Mouse (Mus musculus): Measurements from ENCODE around the gene Dgki. TPM values are rescaled to one million over a fixed set of nuclear protein-coding genes. Genes with fewer than 3 reads are reported as not detected.
"Not testable (repeated sequence)": the region's sequence is repeated elsewhere in the genome, so short reads cannot be mapped to it uniquely, and the experiment has no call there.

Gene Dgki
- total and polyA plus RNA-seq, 3 experiments, result 0.04 to 0.18 (median 0.08) TPM

GRCm38 (mm10) chr6:37113048-37113447 is 186.9 kb downstream of the Dgki start:
- H3K27ac ChIP-seq, result no peak overlapping the region
- DNase-seq, result no peak
- intact Hi-C loops (cut with DNase I), result no loop called here
- no peak overlapping the region for H3K9ac ChIP-seq (ENCODE audit: low read depth, low read length)
- no peak for TF ChIP-seq EP300 (IDR thresholded peaks at IDR 0.05; ENCODE audit: insufficient read depth, low read depth, low read length)
- TF ChIP-seq CTCF (IDR thresholded peaks at IDR 0.05), result no peak
- TF ChIP-seq POLR2A (IDR thresholded peaks at IDR 0.05; ENCODE audit: insufficient read depth, low read depth, low read length), result no peak
- 87% methylated on average over 4 of the region's 4 CpGs for WGBS
- H3K4me1 ChIP-seq (ENCODE audit: control insufficient read depth, insufficient read depth, low read length), result no peaks in the 10 kb centered on the region
- no peaks in the 10 kb centered on the region for H3K36me3 ChIP-seq (ENCODE audit: control insufficient read depth, insufficient read depth, low read length)
- H3K4me3 ChIP-seq, result no peak overlapping the region
- H3K27me3 ChIP-seq (ENCODE audit: control insufficient read depth, insufficient read depth, low read length), result no peaks in the 10 kb centered on the region
- no peaks in the 10 kb centered on the region for H3K79me2 ChIP-seq (replicated peaks; ENCODE audit: control insufficient read depth, insufficient read depth, low read length)

DNA sequence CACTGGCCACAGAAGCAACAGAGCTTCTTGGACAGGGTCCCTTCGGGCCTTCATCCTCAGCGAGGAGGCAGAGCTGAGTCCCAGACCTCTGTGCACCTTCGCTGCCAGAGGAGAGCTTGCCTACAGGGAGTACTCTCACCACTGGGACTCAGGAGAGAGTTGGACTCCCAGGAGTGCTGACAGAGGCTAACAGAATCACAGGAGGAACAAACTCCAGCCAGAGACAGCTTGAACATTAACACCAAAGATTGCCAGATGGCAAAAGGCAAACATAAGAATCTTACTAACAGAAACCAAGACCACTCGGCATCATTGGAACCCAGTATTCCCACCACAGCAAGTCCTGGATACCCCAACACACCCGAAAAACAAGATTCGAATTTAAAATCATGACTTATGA is 193.7 kb downstream of the Dgki start:
- H3K9ac ChIP-seq (ENCODE audit: low read depth, low read length); H3K36me3 ChIP-seq (ENCODE audit: control insufficient read depth, insufficient read depth, low read length); H3K4me1 ChIP-seq (ENCODE audit: control insufficient read depth, insufficient read depth, low read length); H3K27me3 ChIP-seq (ENCODE audit: control insufficient read depth, insufficient read depth, low read length); DNase-seq; H3K79me2 ChIP-seq (replicated peaks; ENCODE audit: control insufficient read depth, insufficient read depth, low read length); H3K27ac ChIP-seq; H3K4me3 ChIP-seq; intact Hi-C loops (cut with DNase I): not testable (repeated sequence)
- WGBS, result 91% methylated on average over 6 of the region's 6 CpGs

GRCm38 (mm10) chr6:37100413-37100812 is 199.6 kb downstream of the Dgki start:
- intact Hi-C loops (cut with DNase I), result no loop called here

DNA sequence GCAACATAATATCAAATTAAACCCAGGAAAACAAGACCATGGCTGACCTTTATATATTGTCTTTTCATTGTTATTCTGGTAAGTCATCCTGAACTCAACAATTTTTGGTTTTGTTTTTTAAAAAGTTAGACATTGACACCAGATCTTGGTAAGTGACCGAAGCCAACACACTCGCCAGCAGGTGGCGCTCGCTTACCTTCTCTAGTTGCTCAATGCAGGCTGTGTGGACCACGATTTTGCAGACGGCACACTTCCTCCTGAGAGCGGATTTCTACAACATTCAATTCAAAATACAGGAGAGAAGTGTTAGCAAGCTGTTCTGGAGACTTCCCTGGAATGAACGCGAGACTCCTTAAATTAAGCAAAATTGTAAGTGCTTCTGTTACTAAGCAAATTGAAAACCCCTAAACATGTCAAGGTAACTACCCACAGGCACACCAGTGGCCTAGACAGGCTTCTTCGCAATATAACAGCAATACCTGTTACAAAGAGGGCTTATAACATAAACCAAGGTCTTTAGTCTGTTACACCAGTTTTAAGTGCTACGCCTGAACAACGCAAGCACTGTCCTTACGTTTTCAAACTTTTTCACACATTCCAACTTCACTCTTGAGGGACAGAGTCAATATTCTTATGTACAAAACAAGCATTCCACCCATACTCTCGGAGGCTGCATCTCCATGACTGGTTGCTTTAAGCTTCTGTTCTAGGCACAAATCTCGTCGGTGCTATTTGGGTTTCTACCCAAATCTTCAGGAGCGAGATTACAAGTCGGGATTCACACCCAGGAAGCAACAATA is 202.4 kb downstream of the Dgki start:
- intact Hi-C loops (cut with DNase I), result loop anchor here (1.0 kb wide), 2 partner anchors 254 to 351 kb away; no protein-coding TSS in a partner anchor
- H3K79me2 ChIP-seq (replicated peaks; ENCODE audit: control insufficient read depth, insufficient read depth, low read length), result no peaks in the 10 kb centered on the region
- DNase-seq, result peak; percentile 71 to 84
- WGBS, result 44% methylated on average over 18 of the region's 18 CpGs
- H3K36me3 ChIP-seq (ENCODE audit: control insufficient read depth, insufficient read depth, low read length), result no peaks in the 10 kb centered on the region
- no peak overlapping the region for H3K27ac ChIP-seq
- TF ChIP-seq CTCF (IDR thresholded peaks at IDR 0.05) (peak; percentile 95), POLR2A (IDR thresholded peaks at IDR 0.05; ENCODE audit: insufficient read depth, low read depth, low read length) (no peak), EP300 (IDR thresholded peaks at IDR 0.05; ENCODE audit: insufficient read depth, low read depth, low read length) (peak; percentile 60; the same call in 1 of the 2 replicates)
- H3K4me1 ChIP-seq (ENCODE audit: control insufficient read depth, insufficient read depth, low read length), result no peaks in the 10 kb centered on the region
- no peak overlapping the region for H3K4me3 ChIP-seq
- H3K27me3 ChIP-seq (ENCODE audit: control insufficient read depth, insufficient read depth, low read length), result no peaks in the 10 kb centered on the region
- no peak overlapping the region for H3K9ac ChIP-seq (ENCODE audit: low read depth, low read length)

More at GRCm38 (mm10) chr6:37100413-37100812, 199.6 kb downstream of the Dgki start:
- Histone ChIP-seq H3K4me3 (no peak overlapping the region), H3K36me3 (ENCODE audit: control insufficient read depth, insufficient read depth, low read length) (no peaks in the 10 kb centered on the region), H3K9ac (ENCODE audit: low read depth, low read length) (no peak overlapping the region), H3K4me1 (ENCODE audit: control insufficient read depth, insufficient read depth, low read length) (no peaks in the 10 kb centered on the region), H3K27me3 (ENCODE audit: control insufficient read depth, insufficient read depth, low read length) (no peaks in the 10 kb centered on the region), H3K79me2 (replicated peaks; ENCODE audit: control insufficient read depth, insufficient read depth, low read length) (no peaks in the 10 kb centered on the region), H3K27ac (no peak overlapping the region)
- DNase-seq, result no peak
- TF ChIP-seq CTCF (IDR thresholded peaks at IDR 0.05) (no peak), POLR2A (IDR thresholded peaks at IDR 0.05; ENCODE audit: insufficient read depth, low read depth, low read length) (no peak)
- WGBS, result 42% methylated on average over 5 of the region's 5 CpGs

DNA sequence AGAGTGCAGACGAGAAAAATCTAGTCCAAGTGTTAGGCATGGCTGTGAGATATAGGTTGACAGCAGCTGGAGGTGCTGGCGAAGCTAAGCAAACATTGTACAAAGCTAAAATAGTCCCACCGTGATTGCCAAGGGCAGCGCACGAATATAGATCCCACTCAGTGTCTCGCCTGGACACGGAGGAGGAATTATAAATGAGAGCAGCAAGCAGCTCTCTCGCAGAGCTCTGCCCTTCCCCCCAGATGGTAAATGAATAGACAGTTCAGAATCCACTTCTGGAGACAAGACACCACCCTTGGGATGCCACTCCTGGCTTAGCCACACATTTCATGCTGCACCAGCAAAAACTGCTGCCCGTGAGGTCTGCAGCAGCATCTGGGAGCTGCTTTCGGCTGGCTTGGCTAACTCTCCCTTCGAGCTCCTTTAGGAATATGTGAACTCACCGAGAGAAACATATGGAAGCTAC is 203.1 kb downstream of the Dgki start:
- Histone ChIP-seq H3K9ac (ENCODE audit: low read depth, low read length) (no peak overlapping the region), H3K79me2 (replicated peaks; ENCODE audit: control insufficient read depth, insufficient read depth, low read length) (no peaks in the 10 kb centered on the region)

More for the DNA sequence above, 203.1 kb downstream of the Dgki start:
- TF ChIP-seq CTCF (IDR thresholded peaks at IDR 0.05), result no peak
- no peak for TF ChIP-seq EP300 (IDR thresholded peaks at IDR 0.05; ENCODE audit: insufficient read depth, low read depth, low read length)
- no peak for TF ChIP-seq POLR2A (IDR thresholded peaks at IDR 0.05; ENCODE audit: insufficient read depth, low read depth, low read length)
- H3K4me1 ChIP-seq (ENCODE audit: control insufficient read depth, insufficient read depth, low read length), result no peaks in the 10 kb centered on the region
- H3K36me3 ChIP-seq (ENCODE audit: control insufficient read depth, insufficient read depth, low read length), result no peaks in the 10 kb centered on the region
- H3K27ac ChIP-seq, result no peak overlapping the region
- DNase-seq, result no peak
- 31% methylated on average over 12 of the region's 12 CpGs for WGBS
- no peak overlapping the region for H3K4me3 ChIP-seq
- H3K27me3 ChIP-seq (ENCODE audit: control insufficient read depth, insufficient read depth, low read length), result no peaks in the 10 kb centered on the region
- intact Hi-C loops (cut with DNase I), result loop anchor here (1.0 kb wide), 2 partner anchors 254 to 351 kb away; no protein-coding TSS in a partner anchor
